Mouse (Mus musculus) B cell, adult 62 days (primary cell): ENCODE data around the gene Slc34a3. TPM values are rescaled to one million over a fixed set of nuclear protein-coding genes. Genes with fewer than 3 reads are reported as not detected.

ENCODE experiments used
- total RNA-seq: library from RNA; stranded (reverse); gene quantifications from 4 replicates; pipeline ENCODE4 v1.2.4, GENCODE M21; 2023

Slc34a3 gene
- total RNA-seq, result not detected in 4 replicates

GRCm38 (mm10) chr2:25234050-25234449, at the start of gene Slc34a3:
Gene Slc34a3 (minus strand): TSS chr2:25234364.

GRCm38 (mm10) chr2:25271827-25272511, 37.8 kb upstream of the Slc34a3 start, which contains the start of the genes Ssna1 and Anapc2:
Gene Ssna1 (minus strand): TSS chr2:25272438.
Gene Anapc2 (plus strand): TSS chr2:25272478.

DNA sequence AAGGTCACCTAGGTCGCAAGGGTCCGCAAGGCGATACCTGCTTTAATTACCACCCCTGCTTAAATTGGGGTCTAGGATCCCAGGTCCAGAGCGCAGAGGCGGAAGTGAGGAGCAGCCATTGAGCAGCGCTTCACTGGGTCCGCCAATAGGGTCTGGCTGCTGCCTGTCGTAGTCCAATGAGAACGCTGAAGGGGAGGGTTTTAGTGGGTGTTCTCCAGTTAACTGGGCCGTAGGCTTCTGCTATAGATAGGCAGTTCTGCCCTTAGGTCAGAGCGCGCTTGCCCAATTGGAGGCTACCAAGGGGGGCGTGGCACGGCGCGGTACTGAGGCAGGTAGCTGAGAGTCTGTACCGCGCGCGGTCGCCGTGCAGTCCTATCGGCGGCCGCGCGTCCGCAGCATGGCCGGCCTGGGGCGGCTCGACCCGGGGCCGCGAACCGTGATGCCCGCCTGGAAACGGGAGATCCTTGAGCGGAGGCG, 28.2 kb upstream of the Slc34a3 start, which contains the start of gene Tprn:
Tprn (plus strand) TSS at position 328 of the 477 bp plus-strand sequence.

GRCm38 (mm10) chr2:25255284-25255779, 21.2 kb upstream of the Slc34a3 start, which contains the start of gene Tmem203:
Gene Tmem203 (plus strand): TSS chr2:25255439.

GRCm38 (mm10) chr2:25246183-25247072, 12.3 kb upstream of the Slc34a3 start, which contains the start of gene AL732309.1:
Gene AL732309.1 (minus strand): TSS chr2:25246863.

GRCm38 (mm10) chr2:25242101-25242506, 7.9 kb upstream of the Slc34a3 start, which contains the start of the genes Rnf208 and Cysrt1:
Gene Rnf208 (plus strand): TSS chr2:25242255.
Gene Cysrt1 (minus strand): TSS chr2:25242452.

GRCm38 (mm10) chr2:25236614-25237013, 2.5 kb upstream of the Slc34a3 start, which contains the start of gene Rnf224:
Gene Rnf224 (minus strand): TSS chr2:25236787.

DNA sequence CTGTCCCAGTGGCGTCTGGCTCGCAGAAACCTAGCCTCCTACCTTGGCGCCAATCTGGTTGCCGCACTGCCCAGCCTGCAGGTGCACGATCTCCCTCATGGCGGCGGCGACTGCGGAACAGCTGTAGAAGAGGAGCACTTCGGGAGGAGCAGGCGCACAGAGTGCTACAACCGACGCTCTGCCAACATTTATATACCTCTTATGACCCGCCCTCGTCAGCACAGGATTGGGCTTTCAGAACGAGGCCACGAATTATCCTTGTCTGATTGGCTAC, 9.7 kb downstream of the Slc34a3 start, which contains the start of gene Tubb4b:
Tubb4b (minus strand) TSS at position 211 of the 274 bp plus-strand sequence.

DNA sequence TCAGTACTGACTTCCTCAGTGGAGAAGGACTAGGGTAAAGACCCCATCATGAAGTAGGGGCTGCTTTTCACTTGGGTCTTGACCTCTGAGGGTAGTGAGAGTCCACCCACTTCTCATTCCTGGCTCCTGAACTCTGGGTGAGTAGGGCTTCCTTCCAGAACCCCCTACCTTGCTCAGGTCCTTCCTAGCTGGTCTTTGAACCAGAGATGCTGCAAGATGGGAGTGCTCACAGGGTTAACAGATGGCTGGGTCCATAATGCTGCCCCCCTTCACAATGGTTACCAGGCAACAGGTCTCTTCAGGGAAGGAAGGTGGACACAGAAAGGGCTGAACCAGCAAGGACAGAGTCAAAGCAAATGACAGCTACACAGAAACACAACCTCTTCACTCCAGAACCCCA, 15.7 kb downstream of the Slc34a3 start, which contains the start of gene Fam166a:
Fam166a (plus strand) TSS at position 301 of the 400 bp plus-strand sequence.

DNA sequence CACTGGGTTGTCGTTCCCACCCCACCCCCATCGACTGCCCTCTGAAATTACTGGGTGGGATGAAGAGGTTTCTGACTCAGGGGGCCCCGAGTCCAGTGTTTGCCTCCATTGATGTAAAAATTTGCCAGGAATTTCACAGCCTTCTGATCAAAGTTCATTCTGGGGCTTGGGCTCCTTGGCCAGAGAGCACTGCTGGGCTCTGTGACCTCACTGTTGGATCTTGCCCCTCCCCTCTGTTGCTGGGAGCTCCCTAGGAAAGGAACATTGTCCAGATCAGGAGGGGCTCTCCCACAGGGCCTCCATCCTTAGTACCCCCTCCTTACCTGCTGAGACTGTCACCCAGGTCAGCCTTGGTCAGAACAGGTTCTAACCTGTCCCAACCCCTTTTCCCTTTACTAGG, 19.7 kb downstream of the Slc34a3 start, which contains the start of gene Stpg3:
Stpg3 (minus strand) TSS at position 194 of the 400 bp plus-strand sequence.

DNA sequence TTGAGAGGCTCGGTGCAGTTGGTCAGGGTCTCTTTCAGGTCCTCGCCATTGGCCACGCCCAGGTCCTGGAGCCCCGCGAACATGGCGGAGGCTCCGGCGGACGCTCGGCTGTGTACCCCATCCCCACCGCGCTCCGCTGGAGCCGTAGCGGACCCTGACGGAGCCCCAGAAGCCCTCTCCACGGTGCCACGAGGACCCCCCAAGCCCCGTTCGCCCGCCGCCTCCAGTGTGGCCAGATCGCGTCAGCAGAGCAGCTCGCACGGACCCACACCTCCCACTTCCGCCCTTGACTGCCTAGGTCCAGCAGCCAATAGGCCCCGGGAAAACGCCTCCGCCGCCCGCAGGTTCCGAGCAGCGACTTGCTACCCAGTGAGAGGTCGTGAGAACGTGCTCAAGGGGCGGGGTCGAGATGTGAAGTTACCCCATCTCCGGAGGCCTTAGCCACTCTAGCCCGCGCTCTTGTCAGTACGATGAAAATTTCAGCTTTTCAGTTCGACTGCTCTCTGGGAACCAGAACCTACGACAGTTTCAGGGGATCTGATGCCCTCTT, 23.0 kb downstream of the Slc34a3 start, which contains the start of gene Nelfb:
Nelfb (minus strand) TSS at position 369 of the 550 bp plus-strand sequence.

GRCm38 (mm10) chr2:25196172-25196954, 37.8 kb downstream of the Slc34a3 start, which contains the start of gene Tor4a:
Gene Tor4a (minus strand): TSS chr2:25196886.

GRCm38 (mm10) chr2:25180478-25180903, 53.7 kb downstream of the Slc34a3 start, which contains the start of gene Nrarp:
Gene Nrarp (plus strand): TSS chr2:25180758.

Other genes starting within 250 kb of the Slc34a3 start
- 38.8 to 54.8 TPM (median 42.4 TPM) in 4 replicates for gene Nsmf, start 180.0 kb downstream of the Slc34a3 start, total RNA-seq
- not detected in 4 replicates for gene Entpd8, start 154.1 kb downstream of the Slc34a3 start, total RNA-seq
- gene Noxa1, start 139.2 kb downstream of the Slc34a3 start, total RNA-seq, result not detected in 4 replicates
- gene Nrarp, start 53.6 kb downstream of the Slc34a3 start, total RNA-seq, result 5.2 to 8.3 TPM (median 7.2 TPM) in 4 replicates
- 29.8 to 31.9 TPM (median 30.9 TPM) in 4 replicates for gene Tor4a, start 37.5 kb downstream of the Slc34a3 start, total RNA-seq
- 71.6 to 75.6 TPM (median 72.5 TPM) in 4 replicates for gene Nelfb, start 22.9 kb downstream of the Slc34a3 start, total RNA-seq
- gene Stpg3, start 19.7 kb downstream of the Slc34a3 start, total RNA-seq, result not detected in 4 replicates
- 0.89 TPM in 1 of 4 replicates, not detected in the others for gene Fam166a, start 15.6 kb downstream of the Slc34a3 start, total RNA-seq
- gene Tubb4b, start 9.7 kb downstream of the Slc34a3 start, total RNA-seq, result 101 to 123 TPM (median 110 TPM) in 4 replicates
- not detected in 4 replicates for gene Rnf224, start 2.4 kb upstream of the Slc34a3 start, total RNA-seq
- gene Rnf208, start 7.9 kb upstream of the Slc34a3 start, total RNA-seq, result not detected in 4 replicates
- not detected in 4 replicates for gene Cysrt1, start 8.1 kb upstream of the Slc34a3 start, total RNA-seq
- 4.6 to 12.8 TPM (median 6.9 TPM) in 4 replicates for gene AL732309.1, start 12.5 kb upstream of the Slc34a3 start, total RNA-seq
- gene Tmem203, start 21.1 kb upstream of the Slc34a3 start, total RNA-seq, result 18.8 to 26.6 TPM (median 24.1 TPM) in 4 replicates
- gene Tprn, start 28.3 kb upstream of the Slc34a3 start, total RNA-seq, result 13.6 to 20.3 TPM (median 14.4 TPM) in 4 replicates
- 30.8 to 37.7 TPM (median 35.7 TPM) in 4 replicates for gene Ssna1, start 38.1 kb upstream of the Slc34a3 start, total RNA-seq
- 101 to 113 TPM (median 107 TPM) in 4 replicates for gene Anapc2, start 38.1 kb upstream of the Slc34a3 start, total RNA-seq
- not detected in 4 replicates for gene Tmem210, start 53.8 kb upstream of the Slc34a3 start, total RNA-seq
- gene Lrrc26, start 55.6 kb upstream of the Slc34a3 start, total RNA-seq, result not detected in 4 replicates
- gene Grin1, start 84.8 kb upstream of the Slc34a3 start, total RNA-seq, result not detected in 4 replicates
- 39.7 to 50.0 TPM (median 47.1 TPM) in 4 replicates for gene Man1b1, start 98.0 kb upstream of the Slc34a3 start, total RNA-seq
- gene Dpp7, start 122.0 kb upstream of the Slc34a3 start, total RNA-seq, result 41.2 to 46.3 TPM (median 43.4 TPM) in 4 replicates
- gene Uap1l1, start 131.3 kb upstream of the Slc34a3 start, total RNA-seq, result 22.5 to 35.7 TPM (median 25.5 TPM) in 4 replicates
- 0.48 to 0.85 TPM in 2 of 4 replicates, not detected in the others for gene Sapcd2, start 138.0 kb upstream of the Slc34a3 start, total RNA-seq
- gene Entpd2, start 161.5 kb upstream of the Slc34a3 start, total RNA-seq, result not detected in 4 replicates
- not detected in 4 replicates for gene Npdc1, start 165.0 kb upstream of the Slc34a3 start, total RNA-seq
- gene Fut7, start 188.9 kb upstream of the Slc34a3 start, total RNA-seq, result not detected in 4 replicates
- gene Abca2, start 194.3 kb upstream of the Slc34a3 start, total RNA-seq, result 44.9 to 53.9 TPM (median 49.1 TPM) in 4 replicates
- gene Clic3, start 222.5 kb upstream of the Slc34a3 start, total RNA-seq, result 0.83 TPM in 1 of 4 replicates, not detected in the others
- 115 to 135 TPM (median 127 TPM) in 4 replicates for gene Paxx, start 226.7 kb upstream of the Slc34a3 start, total RNA-seq
- not detected in 4 replicates for gene Ptgds, start 235.7 kb upstream of the Slc34a3 start, total RNA-seq